Mouse (Mus musculus) left cerebral cortex, postnatal 14 days (tissue): Measurements from ENCODE around the gene Slc33a1. TPM values are rescaled to one million over a fixed set of nuclear protein-coding genes. Genes with fewer than 3 reads are reported as not detected.

Source experiments
- DNase-seq, 2 experiments: peaks; one replicate each; pipeline ENCODE4 v3.0.0; 2021 to 2022; ENCODE audit warnings: low spot score in 2 of 2, mixed read lengths in 1 of 2
- intact Hi-C: fragments of 180-260 bp; cut with DNase I; formaldehyde crosslinking; loops from one replicate; pipeline ENCODE4 v1.15.1; 2025
- long read RNA-seq, 2 experiments: library from polyadenylated mRNA; stranded (forward); transcript quantifications; one replicate each; pipeline ENCODE4 v2.0.0; 2021
- total RNA-seq, 2 experiments: library from RNA; stranded (reverse); gene quantifications; 2 replicates each; pipeline ENCODE4 v1.2.3; 2021

The Slc33a1 gene
- total RNA-seq: 10 to 100 TPM; 26.4 to 27.1 TPM
- long read RNA-seq, experiment 1, transcript Slc33a1-201 (6 exons, 3,150 nt): major isoform, 15 of 17 reads
- long read RNA-seq, experiment 1, partial matches to known transcripts: 0 of 17 reads
- long read RNA-seq, experiment 1, other reads (novel, unspliced or antisense): 2 of 17 reads
- long read RNA-seq, experiment 2, transcript Slc33a1-201 (6 exons, 3,150 nt): major isoform, 18 of 26 reads
- long read RNA-seq, experiment 2, partial matches to known transcripts: 1 of 26 reads
- long read RNA-seq, experiment 2, other reads (novel, unspliced or antisense): 5 of 26 reads

DNA sequence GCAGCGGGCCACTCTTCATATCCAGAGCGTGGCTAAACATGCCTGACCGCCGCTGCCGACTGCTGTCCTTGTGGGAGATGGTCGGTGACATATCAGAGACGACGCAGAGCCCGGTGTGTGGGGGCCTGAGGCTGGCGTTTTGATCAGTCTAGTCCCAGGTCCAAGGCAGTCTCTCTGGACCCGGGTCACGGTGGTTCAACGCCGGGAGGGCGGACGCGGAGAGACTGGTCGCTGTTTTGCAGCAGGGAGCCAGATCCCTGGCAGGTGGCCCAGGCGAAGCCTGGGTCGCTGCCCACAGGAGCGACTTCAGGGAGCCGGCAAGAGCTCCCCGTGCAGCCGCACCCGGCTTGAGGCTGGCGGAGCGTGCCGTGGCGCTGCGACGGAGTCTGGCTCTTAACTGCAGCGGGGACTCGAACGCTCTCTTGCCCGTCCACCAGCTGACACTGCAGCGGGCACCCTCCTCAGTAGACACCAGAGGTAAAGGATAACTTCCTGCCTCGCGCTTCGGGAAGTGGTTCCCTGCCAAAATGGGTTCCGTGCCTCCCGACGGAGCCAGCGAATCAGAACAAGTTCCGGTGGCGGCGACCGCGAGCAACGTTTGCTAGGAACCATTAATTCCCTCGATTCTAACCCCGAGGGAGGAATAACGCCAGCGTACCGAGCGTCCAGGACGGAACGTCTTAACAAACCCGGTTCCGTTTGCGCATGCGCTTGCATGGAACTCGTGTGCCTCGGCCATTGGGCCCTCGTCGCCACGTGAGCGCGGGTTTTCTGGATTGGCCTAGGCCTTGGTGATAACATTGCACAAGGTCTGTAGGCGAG is at the start of gene Slc33a1:
TSS of gene Slc33a1 (minus strand) at position 669 of the 822 bp plus-strand sequence.
- peak; percentile 100 for DNase-seq
- intact Hi-C loops: no loop called here

DNA sequence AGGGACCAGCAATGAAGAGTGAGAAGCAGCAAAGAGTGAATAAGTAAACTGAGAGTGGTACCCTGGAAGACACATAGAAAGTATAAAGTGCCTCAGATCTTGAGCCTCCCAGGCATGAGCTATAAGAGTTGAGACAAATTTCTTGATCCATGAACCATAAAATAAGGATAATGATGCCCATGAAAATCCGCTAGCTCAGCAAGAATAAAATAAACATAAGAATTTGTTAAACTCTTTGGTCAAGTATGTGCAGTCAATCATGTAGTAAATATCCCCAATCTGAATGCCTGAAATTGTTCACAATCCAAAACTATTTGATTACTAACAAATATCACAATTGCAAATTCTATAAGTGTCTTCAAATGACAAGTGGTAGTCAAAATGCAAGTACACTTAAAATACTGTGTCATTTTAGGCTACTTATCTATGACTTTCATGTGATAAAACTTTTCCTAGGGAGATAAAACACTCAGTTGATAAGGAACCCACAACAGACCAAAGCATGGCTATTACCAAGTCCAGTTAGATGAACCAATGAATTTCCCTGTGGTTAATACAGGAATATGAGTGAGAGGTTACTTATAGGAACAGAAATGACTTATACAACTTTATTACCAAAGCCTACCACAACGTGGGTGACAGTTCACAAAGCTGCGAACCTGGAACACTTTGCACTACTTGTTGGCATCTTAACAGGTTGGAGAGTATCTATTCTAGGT is 24.3 kb upstream of the Slc33a1 start:
- intact Hi-C loops: no loop called here
- DNase-seq: no peak

DNA sequence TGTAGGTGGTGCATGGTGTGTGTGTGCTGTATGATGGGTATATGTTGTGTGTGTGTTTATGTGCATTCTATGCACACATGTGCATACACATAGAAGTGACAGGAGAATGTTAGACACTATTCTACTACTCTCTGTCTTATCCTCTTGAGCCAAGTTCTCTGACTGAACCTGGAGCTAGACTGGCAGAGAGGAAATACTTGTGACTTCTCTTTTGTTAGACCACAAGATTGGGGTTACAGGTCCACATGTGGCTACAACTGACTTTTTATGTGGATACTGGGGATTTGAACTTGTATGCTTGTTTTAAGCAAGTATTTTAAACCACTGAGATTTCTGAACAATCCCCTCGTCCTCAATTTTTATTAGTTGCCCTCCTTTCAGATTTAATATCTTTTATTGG is 22.1 kb upstream of the Slc33a1 start:
- DNase-seq: no peak
- intact Hi-C loops: no loop called here

DNA sequence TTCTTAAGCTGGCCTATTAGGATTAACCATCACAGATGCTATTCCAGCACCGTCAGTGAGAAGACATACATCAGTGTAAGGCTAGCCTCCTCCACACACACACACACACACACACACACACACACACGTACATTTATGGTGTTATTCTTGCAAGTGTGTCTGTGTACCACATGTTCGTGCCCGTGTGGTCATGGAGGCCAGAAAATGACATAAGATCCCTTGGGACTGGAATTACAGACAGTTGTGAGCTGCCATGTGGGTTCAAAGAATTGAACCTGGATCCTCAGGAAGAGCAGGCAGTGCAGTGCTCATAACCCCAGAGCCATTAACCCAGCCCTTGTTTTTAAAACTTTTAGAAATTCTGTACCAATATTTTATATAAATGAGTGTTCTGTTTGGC is 13.3 kb upstream of the Slc33a1 start:
- intact Hi-C loops: no loop called here
- DNase-seq: no peak

DNA sequence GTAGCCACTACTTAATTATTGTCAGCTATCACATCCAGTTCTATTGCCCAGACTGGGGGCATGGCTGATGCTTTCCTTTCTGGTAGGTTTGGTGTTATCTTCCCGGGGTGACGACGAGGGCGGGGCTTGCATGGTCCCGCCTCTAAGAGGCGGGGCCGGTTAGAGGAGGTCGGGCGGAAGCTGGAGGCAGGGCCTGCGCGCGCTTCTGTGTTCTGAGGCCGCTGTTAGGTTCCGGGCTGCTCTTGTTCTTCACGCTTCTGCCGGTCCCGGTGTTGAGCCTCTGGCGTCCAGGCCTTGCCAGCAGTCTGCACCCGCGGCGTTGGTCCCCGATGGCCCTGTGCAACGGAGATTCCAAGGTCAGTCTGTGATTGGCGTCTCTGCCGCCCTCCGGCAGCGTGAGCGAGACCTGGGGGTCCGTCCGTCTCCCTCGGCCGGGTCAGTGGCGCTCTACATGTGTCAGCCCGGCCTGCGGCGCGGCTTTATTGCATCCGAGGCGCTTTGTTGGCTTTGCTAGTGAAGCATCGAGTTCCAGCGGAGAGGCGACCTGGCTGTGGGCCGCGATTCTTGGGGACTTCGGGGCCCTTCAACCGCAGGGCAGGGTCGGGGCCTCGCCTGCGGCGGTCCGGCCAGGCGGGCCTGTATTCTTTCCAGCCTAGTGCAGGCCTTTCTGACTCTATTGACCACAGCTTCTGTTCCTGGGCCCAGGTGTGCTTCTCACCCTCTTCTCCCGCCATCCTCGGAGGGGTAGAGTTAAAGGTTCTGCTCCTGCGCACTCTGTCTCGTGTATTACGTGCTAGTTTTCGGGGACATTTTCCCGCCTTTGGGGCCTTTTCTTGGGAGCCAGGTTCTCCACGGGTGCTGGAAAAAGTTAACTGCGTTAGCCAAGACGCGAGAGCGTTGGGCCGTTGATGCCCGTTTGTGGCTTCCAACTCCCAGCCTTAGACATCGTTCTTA is 11.7 kb upstream of the Slc33a1 start, which contains the start of gene Gmps:
TSS of gene Gmps (plus strand) at position 152 of the 954 bp plus-strand sequence.
- DNase-seq: peak; percentile 91 to 93
- intact Hi-C loops: no loop called here

DNA sequence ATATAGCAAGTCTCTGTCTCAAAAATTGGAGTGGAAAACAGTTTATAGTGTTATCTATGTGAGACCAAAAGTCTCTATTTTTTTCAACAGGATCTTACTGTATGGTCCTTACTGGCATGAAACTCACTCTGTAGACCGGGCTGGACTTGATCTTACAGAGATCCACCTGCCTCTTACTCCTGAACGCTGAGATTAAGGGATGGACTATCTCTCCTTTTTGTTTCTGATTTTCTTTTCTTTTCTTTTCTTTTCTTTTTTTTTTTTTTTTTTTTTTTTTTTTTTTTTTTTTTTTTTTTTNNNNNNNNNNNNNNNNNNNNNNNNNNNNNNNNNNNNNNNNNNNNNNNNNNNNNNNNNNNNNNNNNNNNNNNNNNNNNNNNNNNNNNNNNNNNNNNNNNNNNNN is 1.4 kb upstream of the Slc33a1 start:
- DNase-seq: no peak
- intact Hi-C loops: no loop called here

DNA sequence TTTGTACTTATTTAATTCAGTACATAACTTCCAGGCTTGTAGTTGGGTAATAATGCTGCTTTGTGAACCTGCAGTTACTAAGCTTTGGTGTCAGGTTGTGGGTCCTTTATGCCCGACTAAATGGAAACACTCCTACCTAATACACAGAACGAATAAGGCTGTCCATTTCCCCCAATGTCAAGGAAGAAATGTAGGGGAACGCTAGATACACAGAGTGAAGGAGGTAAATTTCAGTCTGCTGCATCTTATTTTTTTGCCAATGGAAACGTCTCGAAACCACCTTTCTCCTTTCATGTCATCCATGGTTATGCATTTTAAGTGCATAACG is 318 bp upstream of the Slc33a1 start:
- intact Hi-C loops: no loop called here
- no peak for DNase-seq

DNA sequence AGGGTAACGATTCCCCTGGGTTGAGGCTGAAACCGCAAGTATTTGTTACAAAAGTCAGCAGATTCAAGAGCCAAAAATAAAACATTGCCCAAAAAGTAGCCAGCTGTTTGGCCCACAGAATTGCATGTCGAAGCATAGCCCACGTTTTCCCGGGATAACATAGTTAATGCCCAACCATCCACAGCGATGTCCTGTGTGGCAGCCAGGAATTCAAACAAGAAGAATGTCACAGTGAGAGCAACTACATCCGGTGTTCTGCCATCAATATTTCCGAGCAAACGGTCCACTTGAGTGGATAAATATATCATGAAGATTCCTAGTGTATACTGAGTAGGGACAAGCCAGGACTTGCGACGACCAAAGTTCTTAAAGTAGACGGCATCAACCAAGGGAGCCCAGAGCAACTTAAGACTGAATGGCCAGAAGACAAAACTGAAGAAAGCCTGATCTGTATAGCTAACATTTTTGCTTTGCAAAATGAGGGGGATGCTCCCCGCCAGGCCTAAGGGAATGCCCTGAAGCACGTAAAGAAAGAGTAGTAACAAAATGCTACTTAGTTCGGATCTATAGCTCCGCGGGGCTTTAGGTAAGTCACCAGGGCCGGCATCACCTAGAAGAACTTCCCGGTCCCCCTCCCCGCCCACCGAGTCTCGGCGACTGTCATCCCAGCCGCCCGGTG is 1.0 kb downstream of the Slc33a1 start:
- peak in 1 of 2 experiments; percentile 10 for DNase-seq

DNA sequence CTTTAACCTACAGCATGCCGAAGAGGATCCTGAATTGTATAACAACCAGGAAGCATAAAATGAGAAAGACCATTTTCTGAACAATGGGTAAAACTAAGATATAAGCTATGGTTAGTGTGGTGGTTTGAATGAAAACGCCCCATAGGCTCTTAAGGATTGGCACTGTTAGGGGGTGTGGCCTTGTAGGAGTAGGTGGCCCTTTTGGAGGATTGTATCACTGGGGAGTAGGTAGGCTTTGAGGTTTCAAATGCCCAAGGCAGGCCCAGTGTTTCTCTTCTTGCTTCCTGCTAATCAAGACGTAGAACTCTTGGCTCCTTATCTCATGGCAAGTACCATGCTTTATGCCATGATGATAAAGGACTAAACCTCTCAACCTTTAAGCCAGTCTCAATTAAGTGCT is 14.7 kb downstream of the Slc33a1 start:
- DNase-seq: no peak
- intact Hi-C loops: no loop called here

More for the DNA sequence above, 1.0 kb downstream of the Slc33a1 start:
- intact Hi-C loops: no loop called here

DNA sequence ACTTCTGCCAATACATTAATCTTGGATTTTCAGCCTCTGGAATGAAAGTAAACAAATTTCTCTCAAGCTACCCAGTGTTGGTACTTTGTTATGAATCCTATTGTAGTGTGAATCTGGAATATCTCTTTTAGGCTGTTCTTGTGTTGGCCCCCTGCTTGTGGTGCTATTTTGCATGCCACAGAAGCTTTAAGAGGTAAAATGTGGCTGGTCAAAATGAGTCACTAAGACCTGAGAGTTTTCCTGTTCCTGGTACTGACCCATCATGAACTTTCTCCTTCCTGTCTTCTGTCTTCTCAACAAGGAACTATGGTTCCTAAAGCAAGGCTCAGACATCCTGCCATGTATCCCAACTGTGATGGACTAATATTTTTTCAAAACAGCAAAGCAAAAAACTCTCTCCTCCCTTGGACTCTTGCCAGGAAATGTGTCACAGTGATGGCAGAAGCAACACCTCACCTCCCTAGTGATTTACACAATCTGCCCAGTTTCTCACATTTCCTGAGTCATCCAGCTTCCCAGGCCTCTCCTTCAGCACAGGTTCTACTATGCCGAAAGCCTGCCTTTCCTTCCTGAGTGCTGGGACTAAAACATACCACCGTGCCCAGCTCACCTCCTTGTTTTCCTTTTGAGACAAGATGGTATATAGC is 23.2 kb downstream of the Slc33a1 start:
- intact Hi-C loops: no loop called here
- peak; percentile 56 to 78 for DNase-seq

DNA sequence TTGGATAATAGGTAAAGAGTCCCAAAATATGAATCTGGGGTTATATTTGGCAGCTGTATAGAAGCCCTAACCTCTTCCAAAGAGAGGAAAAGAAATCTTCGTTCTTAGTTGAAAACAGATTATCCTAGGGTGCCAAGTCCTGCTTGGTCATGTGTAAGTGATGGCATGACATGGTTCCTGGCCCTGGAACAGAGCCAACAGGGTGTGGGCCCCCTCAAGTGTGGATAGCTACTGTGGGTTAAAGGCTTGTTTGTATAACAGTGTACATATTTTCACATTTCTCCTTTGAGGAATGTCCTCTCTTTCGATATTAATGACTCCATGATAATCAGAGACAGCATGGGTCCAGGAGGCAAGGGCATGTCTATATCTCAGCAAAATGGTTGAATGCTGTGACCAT is 25.6 kb downstream of the Slc33a1 start:
- intact Hi-C loops: no loop called here
- no peak for DNase-seq

DNA sequence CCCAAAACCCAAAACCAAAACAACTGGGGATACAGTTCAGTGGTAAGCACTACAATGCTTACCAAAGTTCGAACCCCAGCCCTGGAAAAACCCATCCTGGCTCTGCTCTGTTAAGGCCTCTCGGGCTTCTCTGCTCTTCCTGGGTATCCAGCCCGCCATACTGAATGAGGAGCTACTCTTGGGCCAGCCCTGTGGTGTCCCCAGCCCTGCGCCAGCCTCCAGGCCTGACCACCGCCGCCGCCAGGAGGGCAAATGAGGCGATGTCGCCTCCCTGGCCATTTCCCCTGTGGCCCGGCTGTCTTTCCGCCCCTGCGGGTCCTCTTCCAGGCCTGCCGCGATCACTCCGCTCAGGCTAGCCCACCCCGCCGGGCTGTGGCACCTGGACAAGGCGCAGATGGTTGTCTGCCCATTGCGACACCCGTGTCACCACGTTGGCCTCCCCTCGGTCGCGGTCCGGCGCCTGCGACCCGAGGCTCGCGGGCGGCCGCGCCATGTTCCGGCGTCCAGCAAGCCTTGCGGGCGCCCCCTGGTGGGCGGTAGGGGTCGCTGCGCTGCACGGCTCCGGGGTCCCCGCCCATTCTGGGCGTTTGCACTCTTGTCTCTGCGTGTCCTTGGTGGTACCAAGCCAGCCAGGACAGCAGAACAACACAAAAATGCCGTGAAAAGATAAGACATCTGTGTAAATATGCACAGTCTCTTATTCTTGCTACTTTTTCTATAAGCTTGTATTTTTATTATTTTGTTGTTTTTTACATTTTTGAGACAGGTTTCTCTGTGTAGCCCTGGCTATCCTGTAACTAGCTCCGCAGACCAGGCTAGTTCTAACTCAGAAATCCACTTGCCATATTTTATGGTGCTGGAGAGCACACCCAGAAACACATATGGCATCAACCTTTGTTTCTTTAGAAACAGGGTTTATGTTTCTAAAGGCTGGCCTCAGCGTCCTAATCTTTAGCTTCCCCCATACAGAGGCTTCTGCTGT is 35.4 kb downstream of the Slc33a1 start, which contains the start of gene E130311K13Rik:
TSS of gene E130311K13Rik (minus strand) at position 595 of the 982 bp plus-strand sequence.
- intact Hi-C loops: no loop called here
- DNase-seq: peak; percentile 87 to 92

DNA sequence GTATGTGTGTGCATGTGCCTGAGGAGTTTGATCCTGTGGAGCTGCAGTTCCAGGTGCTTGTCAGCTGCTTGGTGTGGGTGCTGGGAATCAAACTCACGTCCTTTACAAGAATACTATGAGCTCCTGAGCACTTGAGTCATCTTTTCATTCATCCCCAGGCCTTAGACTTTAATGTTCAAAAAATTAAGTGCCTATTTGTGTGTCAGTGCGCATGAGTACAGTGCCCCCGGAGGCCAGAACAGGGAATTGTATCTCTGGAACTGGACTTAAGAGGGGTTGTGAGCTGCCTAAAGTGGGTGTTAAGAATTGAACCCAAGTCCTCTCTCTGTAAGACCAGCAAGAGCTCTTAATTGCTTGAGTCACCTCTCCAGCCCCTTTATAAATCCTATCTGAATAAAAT is 44.9 kb downstream of the Slc33a1 start:
- no peak for DNase-seq
- intact Hi-C loops: no loop called here

DNA sequence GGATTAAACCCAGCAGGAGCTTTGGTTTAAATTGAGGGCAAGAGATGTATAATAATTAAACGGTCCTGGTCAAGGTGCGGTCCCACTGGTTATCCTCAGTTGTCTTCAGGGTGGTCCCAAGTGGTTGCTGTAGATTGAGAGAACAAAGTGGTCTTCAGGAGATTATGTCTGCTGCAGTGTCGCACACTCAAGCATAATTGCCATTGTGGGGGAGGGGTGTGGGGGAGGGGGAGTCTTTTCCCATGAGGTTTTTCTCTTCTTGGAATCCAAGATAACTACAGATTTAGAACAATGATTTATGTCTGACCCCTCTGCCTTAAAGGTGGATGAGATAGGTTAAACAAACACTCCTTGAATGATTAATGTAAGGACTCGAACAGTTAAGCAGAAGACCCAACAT is 54.3 kb downstream of the Slc33a1 start:
- no peak for DNase-seq
- intact Hi-C loops: no loop called here

DNA sequence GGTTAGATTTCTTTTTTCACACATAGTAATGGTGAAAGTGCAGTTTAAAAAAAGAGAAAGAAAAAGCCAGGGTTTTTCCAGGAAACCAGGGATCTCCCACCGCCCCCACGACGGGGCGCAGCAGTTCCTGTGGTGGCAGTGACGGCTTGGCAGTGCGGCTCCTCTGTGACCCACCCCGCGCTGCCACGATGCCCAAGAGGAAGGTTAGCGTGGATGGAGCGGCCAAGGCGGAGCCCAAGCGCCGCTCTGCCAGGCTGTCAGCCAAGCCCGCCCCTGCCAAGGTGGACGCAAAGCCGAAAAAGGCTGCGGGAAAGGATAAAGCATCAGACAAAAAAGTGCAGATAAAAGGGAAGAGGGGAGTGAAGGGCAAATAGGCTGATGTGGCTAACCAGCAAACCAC is 59.3 kb downstream of the Slc33a1 start:
- intact Hi-C loops: no loop called here
- DNase-seq: no peak

DNA sequence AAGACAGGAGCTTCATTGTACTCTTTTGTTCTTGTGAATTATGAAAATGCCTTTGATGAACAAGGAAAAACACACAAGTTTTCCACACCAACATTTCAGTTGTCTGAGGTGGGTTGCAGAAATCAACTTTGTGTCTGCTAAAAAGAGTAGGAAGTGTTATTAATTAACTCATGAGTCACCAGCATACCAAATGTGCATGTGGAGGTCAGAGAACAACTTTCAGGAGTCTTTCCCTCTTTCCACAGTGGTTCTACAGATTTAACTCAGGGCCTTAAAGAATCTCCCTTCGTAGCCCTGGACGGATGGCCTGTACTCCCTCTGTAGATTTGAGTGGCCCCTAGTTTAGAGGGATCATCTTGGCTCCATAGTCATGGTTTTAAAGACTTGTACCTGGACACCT is 60.4 kb downstream of the Slc33a1 start:
- intact Hi-C loops: no loop called here
- no peak for DNase-seq

DNA sequence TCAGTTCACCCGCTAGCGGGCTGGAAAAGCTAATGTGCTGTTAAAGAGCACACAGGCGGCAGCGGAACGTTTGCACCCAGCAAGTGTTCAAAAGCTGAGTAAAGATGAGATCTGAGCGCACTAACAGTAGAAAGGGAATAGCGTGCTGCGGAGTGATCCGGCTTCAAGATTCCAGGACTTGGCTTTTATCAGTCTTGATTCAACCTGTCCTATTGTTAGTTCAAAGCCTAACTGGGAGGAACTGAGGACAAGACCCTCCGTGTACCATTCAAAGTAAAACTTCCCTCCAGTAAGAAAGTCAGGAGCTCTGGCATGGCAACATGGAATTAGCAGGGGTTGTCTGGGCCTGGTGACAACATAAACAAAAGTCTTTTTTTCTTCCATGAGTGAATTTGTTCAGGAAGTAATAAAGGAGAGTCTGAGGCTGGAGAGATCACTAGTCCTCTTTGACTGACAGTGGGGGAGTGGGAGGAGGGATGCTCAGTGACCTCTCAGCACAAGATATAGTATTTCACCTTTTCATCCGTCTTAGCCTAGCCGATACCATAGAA is 64.5 kb downstream of the Slc33a1 start:
- intact Hi-C loops: no loop called here
- peak; percentile 9 to 10 for DNase-seq
